Mouse (Mus musculus): ENCODE measurements around the gene Bdh1.
"Not testable (repeated sequence)": the region's sequence is repeated elsewhere in the genome, so short reads cannot be mapped to it uniquely, and the experiment has no call there.

DNA sequence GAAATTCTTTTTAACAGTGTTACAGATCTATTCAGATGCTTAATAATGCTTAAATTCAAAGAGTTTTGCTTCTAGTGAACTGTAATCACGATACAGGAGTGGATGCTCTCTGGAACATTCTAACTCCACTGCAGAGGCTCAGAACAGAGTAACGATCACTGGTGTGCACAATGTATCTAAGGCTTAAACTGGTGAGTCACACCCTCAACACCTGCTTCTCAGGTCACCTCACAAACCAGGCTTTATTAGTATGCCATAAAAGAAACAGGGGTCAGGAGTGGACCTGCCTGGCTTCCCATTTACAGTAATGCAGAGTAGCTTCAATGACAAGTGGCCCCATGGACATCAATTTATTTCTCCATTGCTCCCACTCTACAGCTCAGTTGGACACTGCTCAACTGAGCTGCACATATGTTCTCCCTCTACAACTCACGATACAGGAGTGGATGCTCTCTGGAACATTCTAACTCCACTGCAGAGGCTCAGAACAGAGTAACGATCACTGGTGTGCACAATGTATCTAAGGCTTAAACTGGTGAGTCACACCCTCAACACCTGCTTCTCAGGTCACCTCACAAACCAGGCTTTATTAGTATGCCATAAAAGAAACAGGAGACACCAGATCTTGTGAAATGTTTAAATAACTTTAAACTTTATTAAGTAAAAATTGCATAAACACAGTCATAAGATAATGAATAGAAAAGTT lies 46.0 kb upstream of the Bdh1 start:
- not testable (repeated sequence) for TF ChIP-seq CTCF (IDR thresholded peaks at IDR 0.05; ENCODE audit: borderline replicate concordance, insufficient read depth, low read depth, low read length); POLR2A (IDR thresholded peaks at IDR 0.05; ENCODE audit: borderline replicate concordance, insufficient read depth, low read length)

Measured in cerebellum, adult 2 months (tissue).